Mouse (Mus musculus) stomach, embryonic 14.5 days (tissue): ENCODE results near the gene 5830411N06Rik. TPM values are rescaled to one million over a fixed set of nuclear protein-coding genes. Genes with fewer than 3 reads are reported as not detected.

Experiments
- ATAC-seq: fragments of 200-750 bp; cut with Nextera tagmentation; 2 replicates; pipeline ENCODE4 v1.8.0; 2017; ENCODE audit warnings: low read depth, moderate TSS enrichment; ENCODE audit not compliant: insufficient number of reproducible peaks, insufficient read depth, low FRiP score
- H3K27ac ChIP-seq: fragments of 300-500 bp; sonication (generic); 2 replicates; pipeline ENCODE4 v1.5.1; 2014; ENCODE audit warnings: mild to moderate bottlenecking, low read length, moderate library complexity, mixed read lengths
- H3K27me3 ChIP-seq: fragments of 300-500 bp; sonication (generic); 2 replicates; pipeline ENCODE4 v1.6.1; 2014; ENCODE audit warnings: low read length, control low read depth, mixed read lengths; ENCODE audit not compliant: control insufficient read depth, insufficient read depth
- H3K36me3 ChIP-seq: fragments of 300-500 bp; sonication (generic); 2 replicates; pipeline ENCODE4 v1.6.1; 2014; ENCODE audit warnings: mild to moderate bottlenecking, control low read depth, low read length, moderate library complexity, mixed read lengths; ENCODE audit not compliant: control insufficient read depth, insufficient read depth
- H3K4me1 ChIP-seq: fragments of 300-500 bp; sonication (generic); 2 replicates; pipeline ENCODE4 v1.6.1; 2014; ENCODE audit warnings: low read length, control low read depth, mixed read lengths; ENCODE audit not compliant: control insufficient read depth, insufficient read depth
- H3K4me2 ChIP-seq: fragments of 300-500 bp; sonication (generic); replicated peaks from 2 replicates; pipeline ENCODE4 v1.6.1; 2014; ENCODE audit warnings: low read depth, low read length, control low read depth
- H3K4me3 ChIP-seq: fragments of 300-500 bp; sonication (generic); 2 replicates; pipeline ENCODE4 v1.5.1; 2014; ENCODE audit warnings: low read depth, low read length, control low read depth
- H3K9ac ChIP-seq: fragments of 300-500 bp; sonication (generic); replicated peaks from 2 replicates; pipeline ENCODE4 v1.6.1; 2014; ENCODE audit warnings: low read depth, mild to moderate bottlenecking, control low read depth, low read length, moderate library complexity, mixed read lengths
- H3K9me3 ChIP-seq: fragments of 300-500 bp; sonication (generic); 2 replicates; pipeline ENCODE4 v1.6.1; 2016; ENCODE audit warnings: low read depth, low read length, control low read depth; ENCODE audit not compliant: control insufficient read depth
- WGBS: fragments of 180-500 bp; shearing (Covaris S2); extraction: QIAGEN DNeasy Blood & Tissue Kit; methylation state at CpG from one replicate; pipeline ENCODE4 v1.1.7; 2014; 5-methylcytosine and 5-hydroxymethylcytosine counted together
- polyA plus RNA-seq: library from polyadenylated mRNA; unstranded; fragments of >200 nt; fragmentation: Nextera tagmentation; extraction: Ambion mirVana; gene quantifications from 2 replicates; pipeline ENCODE4 v1.2.1, GENCODE M21; 2014

The 5830411N06Rik gene
- not detected in 2 replicates for polyA plus RNA-seq

DNA sequence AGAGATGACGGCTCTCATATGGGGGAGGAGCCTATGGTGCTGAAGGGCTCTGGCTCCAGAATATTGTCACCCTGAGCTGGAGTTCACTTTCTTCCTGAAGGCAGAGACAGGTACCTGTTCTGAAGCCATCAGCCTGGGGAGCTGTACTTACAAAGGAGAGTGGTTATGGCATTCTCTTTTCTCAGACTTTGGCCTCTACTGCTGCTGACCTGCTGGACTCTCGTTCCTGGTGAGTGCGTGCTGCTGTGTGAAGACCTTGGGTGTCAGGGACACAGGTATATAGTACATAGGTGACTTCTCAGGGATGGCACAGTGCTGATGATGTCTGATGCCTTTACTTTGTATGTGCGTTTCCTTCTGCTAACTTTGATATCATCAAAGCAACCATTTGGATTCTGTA, at the start of gene 5830411N06Rik:
Gene 5830411N06Rik (plus strand): TSS at position 69 of the 400 bp plus-strand sequence.
- Histone ChIP-seq H3K4me3 (no peak within 1 kb of the TSS), H3K36me3 (no peaks in the 10 kb centered on the region), H3K27ac (no peak within 1 kb of the TSS), H3K9ac (no peak within 1 kb of the TSS), H3K4me1 (no peaks in the 10 kb centered on the region), H3K27me3 (no peaks in the 10 kb centered on the region), H3K9me3 (no peaks in the 10 kb centered on the region), H3K4me2 (no peak within 1 kb of the TSS)
- WGBS, result 77% methylated on average over 4 of the region's 4 CpGs
- ATAC-seq, result no peak

DNA sequence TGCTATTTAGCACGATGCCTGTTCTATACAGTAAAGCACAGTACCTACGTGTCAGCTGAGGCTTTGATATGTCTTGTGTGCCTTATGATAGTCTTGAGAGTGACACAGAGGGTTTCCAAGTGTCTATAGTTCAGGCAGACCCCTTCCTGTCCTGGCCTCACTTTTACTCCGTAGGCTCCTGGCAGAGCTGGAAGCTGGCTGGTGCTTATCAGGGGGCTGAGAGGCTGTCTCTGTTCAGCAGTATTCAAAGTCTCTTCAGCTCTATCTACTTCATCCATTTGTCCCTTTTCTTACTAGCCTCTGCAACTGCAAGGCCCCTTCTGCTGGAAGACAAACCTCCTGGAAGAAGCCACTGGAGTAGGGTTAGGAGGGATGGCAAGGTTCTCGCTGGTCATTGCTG, 46.0 kb upstream of the 5830411N06Rik start:
- H3K4me3 ChIP-seq, result no peak overlapping the region
- no peaks in the 10 kb centered on the region for H3K9me3 ChIP-seq
- no peak overlapping the region for H3K27ac ChIP-seq
- no peak overlapping the region for H3K4me2 ChIP-seq
- H3K9ac ChIP-seq, result no peak overlapping the region
- H3K36me3 ChIP-seq, result no peaks in the 10 kb centered on the region
- WGBS, result 91% methylated on average over 4 of the region's 4 CpGs
- H3K4me1 ChIP-seq, result no peaks in the 10 kb centered on the region
- no peaks in the 10 kb centered on the region for H3K27me3 ChIP-seq
- no peak for ATAC-seq

DNA sequence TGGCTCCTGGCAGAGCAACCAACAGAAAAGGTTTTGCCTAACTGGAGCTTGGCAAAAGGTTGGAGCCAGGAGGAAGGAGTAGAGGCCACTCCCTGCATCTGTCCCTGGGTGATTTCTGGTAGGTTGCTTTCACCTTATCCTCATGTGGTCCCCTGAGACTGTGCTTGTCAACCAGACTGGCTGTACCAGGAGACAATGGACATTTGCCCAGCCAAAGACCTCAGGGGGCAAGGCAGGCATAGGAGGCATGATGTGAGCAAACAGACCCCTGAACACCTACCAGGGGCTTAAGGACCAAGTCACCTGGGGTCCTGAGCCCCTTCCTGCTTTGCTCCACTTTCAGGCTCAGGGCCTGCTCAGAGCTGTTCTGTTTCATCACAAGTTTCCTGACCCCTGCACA, 41.2 kb upstream of the 5830411N06Rik start, which contains the start of gene Olfr524:
Gene Olfr524 (minus strand): TSS at position 101 of the 400 bp plus-strand sequence.
- no peak within 1 kb of the TSS for H3K4me3 ChIP-seq
- H3K27ac ChIP-seq, result no peak within 1 kb of the TSS
- no peaks in the 10 kb centered on the region for H3K4me1 ChIP-seq
- no peaks in the 10 kb centered on the region for H3K27me3 ChIP-seq
- no peaks in the 10 kb centered on the region for H3K36me3 ChIP-seq
- H3K9ac ChIP-seq, result no peak within 1 kb of the TSS
- ATAC-seq, result no peak
- H3K4me2 ChIP-seq, result no peak within 1 kb of the TSS
- no peaks in the 10 kb centered on the region for H3K9me3 ChIP-seq

DNA sequence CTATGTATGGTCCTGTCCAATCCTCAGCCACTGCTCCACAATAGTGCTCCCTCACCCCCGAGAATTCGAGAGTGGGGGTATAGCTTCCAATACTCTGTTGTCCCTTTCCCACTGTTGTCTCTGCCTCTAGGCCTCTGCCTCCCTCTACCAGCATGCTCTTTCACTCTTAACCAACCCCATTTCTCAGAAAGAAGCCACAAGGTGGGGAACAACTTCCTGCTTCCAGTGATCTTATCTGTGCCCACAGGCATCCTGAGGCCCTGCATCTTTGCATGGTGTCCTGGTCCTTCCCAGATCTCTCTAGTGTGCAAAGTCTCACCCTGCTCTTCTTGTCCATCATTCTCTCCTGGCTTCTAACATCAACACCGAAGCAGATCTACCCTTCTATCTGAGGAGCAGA, 40.2 kb upstream of the 5830411N06Rik start:
- WGBS, result 72% methylated on average over 3 of the region's 3 CpGs
- Histone ChIP-seq H3K4me3 (no peak overlapping the region), H3K4me1 (no peaks in the 10 kb centered on the region), H3K9ac (no peak overlapping the region), H3K9me3 (no peaks in the 10 kb centered on the region), H3K27ac (no peak overlapping the region), H3K27me3 (no peaks in the 10 kb centered on the region), H3K36me3 (no peaks in the 10 kb centered on the region), H3K4me2 (no peak overlapping the region)
- ATAC-seq, result no peak

DNA sequence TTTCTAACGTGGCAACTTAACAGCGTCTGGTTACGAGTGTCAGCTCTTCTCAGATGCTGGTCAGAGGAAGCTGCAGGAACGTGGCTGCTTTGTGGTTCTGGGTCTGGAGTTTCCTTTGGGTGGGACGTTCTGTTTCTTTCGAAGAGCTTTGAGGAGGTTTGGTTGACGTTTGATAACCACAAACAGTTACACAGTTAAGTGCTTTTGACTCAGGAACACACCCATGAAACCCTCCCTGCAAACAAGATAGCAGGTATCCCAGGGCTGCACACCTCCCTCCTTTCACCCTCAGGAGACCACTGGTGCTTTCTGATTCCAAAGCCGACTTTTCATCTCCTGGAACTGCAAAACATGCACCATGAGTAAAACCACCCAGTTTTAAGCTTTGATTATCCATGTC, 38.9 kb upstream of the 5830411N06Rik start:
- Histone ChIP-seq H3K9me3 (no peaks in the 10 kb centered on the region), H3K4me3 (no peak overlapping the region), H3K36me3 (no peaks in the 10 kb centered on the region), H3K4me2 (no peak overlapping the region), H3K27me3 (no peaks in the 10 kb centered on the region), H3K27ac (no peak overlapping the region), H3K9ac (no peak overlapping the region), H3K4me1 (no peaks in the 10 kb centered on the region)
- WGBS, result 65% methylated on average over 8 of the region's 8 CpGs
- no peak for ATAC-seq

DNA sequence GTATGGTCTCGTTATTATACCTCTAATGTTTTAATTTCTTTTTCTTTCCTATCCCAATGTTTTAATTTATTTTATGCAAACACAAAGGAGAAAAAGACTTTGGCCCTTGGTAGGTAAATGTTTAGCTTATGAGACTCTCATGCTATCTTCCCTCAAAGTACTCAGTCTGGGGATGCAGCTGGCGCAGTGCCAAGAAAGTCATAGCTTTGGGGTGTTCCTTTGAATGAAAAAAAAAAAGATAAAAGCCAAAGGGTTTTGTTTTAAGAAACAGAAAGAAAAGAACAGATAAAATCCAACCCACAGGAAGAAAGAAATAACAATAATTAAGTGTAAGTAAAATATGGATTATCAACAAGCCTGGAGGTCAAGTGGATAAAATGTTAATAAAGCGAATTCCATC, 38.4 kb upstream of the 5830411N06Rik start:
- no peaks in the 10 kb centered on the region for H3K4me1 ChIP-seq
- 70% methylated on average over 3 of the region's 3 CpGs for WGBS
- no peaks in the 10 kb centered on the region for H3K9me3 ChIP-seq
- H3K9ac ChIP-seq, result no peak overlapping the region
- H3K4me3 ChIP-seq, result no peak overlapping the region
- no peak overlapping the region for H3K27ac ChIP-seq
- H3K4me2 ChIP-seq, result no peak overlapping the region
- H3K36me3 ChIP-seq, result no peaks in the 10 kb centered on the region
- no peaks in the 10 kb centered on the region for H3K27me3 ChIP-seq
- no peak for ATAC-seq

DNA sequence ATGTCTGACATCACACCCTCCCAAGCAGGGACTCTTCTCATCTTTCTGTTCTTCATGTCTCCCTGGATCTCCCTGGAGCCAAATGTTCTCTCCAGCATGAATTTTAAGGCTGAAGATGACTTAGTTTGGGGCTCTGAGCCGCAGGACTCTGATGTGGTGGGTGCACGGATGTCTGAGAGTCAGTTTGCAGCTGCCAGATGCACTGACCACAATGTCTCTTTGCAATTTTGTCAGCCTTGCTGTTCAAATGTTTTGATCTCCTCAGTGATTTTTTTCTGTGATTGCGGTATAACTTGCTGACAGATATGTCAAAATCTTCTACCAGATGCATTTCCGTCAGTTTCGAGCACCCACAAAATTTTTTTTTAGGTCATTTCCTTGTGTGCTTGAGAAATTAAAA, 33.2 kb upstream of the 5830411N06Rik start:
- Histone ChIP-seq H3K27me3 (no peaks in the 10 kb centered on the region), H3K4me3 (no peak overlapping the region), H3K4me2 (no peak overlapping the region), H3K36me3 (no peaks in the 10 kb centered on the region), H3K9ac (no peak overlapping the region), H3K9me3 (no peaks in the 10 kb centered on the region), H3K4me1 (no peaks in the 10 kb centered on the region), H3K27ac (no peak overlapping the region)
- ATAC-seq, result no peak
- WGBS, result 81% methylated on average over 5 of the region's 5 CpGs

DNA sequence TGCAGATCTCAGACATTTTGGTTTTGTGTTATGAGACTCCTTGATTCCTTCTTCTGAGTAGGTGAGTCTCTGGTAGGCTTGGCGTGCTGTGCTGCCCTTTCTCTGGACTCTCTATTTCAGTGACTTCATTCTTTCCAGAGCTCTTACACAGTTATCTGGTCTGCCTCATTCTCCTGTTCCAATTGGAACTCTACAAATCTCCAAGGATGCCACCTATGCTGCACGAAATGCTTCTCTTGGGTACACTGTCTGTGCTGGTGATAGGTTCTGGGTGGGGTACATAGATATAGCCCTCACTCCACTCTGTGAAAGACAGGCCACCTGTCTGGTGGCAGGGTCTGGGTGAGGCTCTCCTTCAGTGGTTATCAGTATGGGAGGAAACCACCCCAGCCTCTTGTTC, 29.1 kb upstream of the 5830411N06Rik start, which contains the start of gene Cd163l1:
Gene Cd163l1 (plus strand): TSS at position 301 of the 400 bp plus-strand sequence.
- 91% methylated on average over 2 of the region's 2 CpGs for WGBS

DNA sequence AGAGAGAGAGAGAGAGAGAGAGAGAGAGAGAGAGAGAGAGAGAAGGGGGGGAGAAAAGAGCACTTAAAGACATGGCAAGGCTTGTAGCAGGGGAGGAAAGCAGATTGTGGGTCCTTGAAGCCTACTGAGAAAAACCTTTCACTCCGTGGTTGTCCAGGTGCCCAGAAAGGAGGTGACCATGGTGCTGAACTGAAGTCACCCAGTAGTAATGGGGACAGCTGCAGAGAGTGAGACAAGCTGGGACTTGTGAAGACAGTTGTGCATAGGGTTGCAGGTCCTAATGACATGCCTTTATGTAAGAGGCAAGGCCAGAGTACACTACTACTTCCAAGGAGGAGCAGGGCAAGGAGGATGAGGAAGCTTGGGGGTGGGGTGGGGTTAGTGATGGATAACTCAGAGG, 27.8 kb upstream of the 5830411N06Rik start:
- H3K4me1 ChIP-seq, result no peaks in the 10 kb centered on the region
- H3K27ac ChIP-seq, result no peak overlapping the region
- H3K36me3 ChIP-seq, result no peaks in the 10 kb centered on the region
- WGBS, result 0% methylated on average over 1 of the region's 1 CpGs
- H3K9me3 ChIP-seq, result no peaks in the 10 kb centered on the region
- no peak for ATAC-seq
- no peaks in the 10 kb centered on the region for H3K27me3 ChIP-seq
- H3K4me3 ChIP-seq, result no peak overlapping the region
- H3K9ac ChIP-seq, result no peak overlapping the region
- no peak overlapping the region for H3K4me2 ChIP-seq

More for the DNA sequence above, 29.1 kb upstream of the 5830411N06Rik start, which contains the start of gene Cd163l1:
- no peaks in the 10 kb centered on the region for H3K27me3 ChIP-seq
- H3K4me2 ChIP-seq, result no peak within 1 kb of the TSS
- H3K4me3 ChIP-seq, result no peak within 1 kb of the TSS
- H3K9ac ChIP-seq, result no peak within 1 kb of the TSS
- no peak for ATAC-seq
- no peak within 1 kb of the TSS for H3K27ac ChIP-seq
- no peaks in the 10 kb centered on the region for H3K4me1 ChIP-seq
- no peaks in the 10 kb centered on the region for H3K36me3 ChIP-seq
- no peaks in the 10 kb centered on the region for H3K9me3 ChIP-seq
